Mouse (Mus musculus) midbrain, postnatal 0 days (tissue): ENCODE results near the gene Skor1. TPM values are rescaled to one million over a fixed set of nuclear protein-coding genes. Genes with fewer than 3 reads are reported as not detected.

Experiments
- ATAC-seq: fragments of 200-750 bp; cut with Nextera tagmentation; 2 replicates; pipeline ENCODE4 v1.8.0; 2017; ENCODE audit warnings: moderate number of reproducible peaks, mild to moderate bottlenecking, moderate TSS enrichment, moderate library complexity; ENCODE audit not compliant: low FRiP score
- DNase-seq: peaks from one replicate; pipeline ENCODE4 v3.0.0-alpha.2; 2015; ENCODE audit warnings: low spot score
- H3K27ac ChIP-seq: fragments of 300-500 bp; sonication (generic); 2 replicates; pipeline ENCODE4 v1.5.1; 2014; ENCODE audit warnings: low read depth, mild to moderate bottlenecking, low read length, mixed read lengths
- H3K27me3 ChIP-seq: fragments of 300-500 bp; sonication (generic); 2 replicates; pipeline ENCODE4 v1.6.1; 2014; ENCODE audit warnings: low read length, control low read depth, mixed read lengths; ENCODE audit not compliant: insufficient read depth
- H3K36me3 ChIP-seq: fragments of 300-500 bp; sonication (generic); 2 replicates; pipeline ENCODE4 v1.6.1; 2014; ENCODE audit warnings: low read length, control low read depth, mixed read lengths; ENCODE audit not compliant: insufficient read depth
- H3K4me1 ChIP-seq: fragments of 300-500 bp; sonication (generic); 2 replicates; pipeline ENCODE4 v1.6.1; 2014; ENCODE audit warnings: mild to moderate bottlenecking, control low read depth, antibody characterized with exemption, low read length, mixed read lengths; ENCODE audit not compliant: insufficient read depth
- H3K4me2 ChIP-seq: fragments of 300-500 bp; sonication (generic); 2 replicates; pipeline ENCODE4 v1.6.1; 2014; ENCODE audit warnings: low read depth, mild to moderate bottlenecking, low read length, mixed read lengths; ENCODE audit not compliant: poor library complexity, severe bottlenecking
- H3K4me3 ChIP-seq: fragments of 300-500 bp; sonication (generic); 2 replicates; pipeline ENCODE4 v1.5.1; 2014; ENCODE audit warnings: low read depth, mild to moderate bottlenecking, low read length, moderate library complexity
- H3K9ac ChIP-seq: fragments of 300-500 bp; sonication (generic); replicated peaks from 2 replicates; pipeline ENCODE4 v1.6.1; 2014; ENCODE audit warnings: mild to moderate bottlenecking, low read length, moderate library complexity, mixed read lengths; ENCODE audit not compliant: poor library complexity, severe bottlenecking
- H3K9me3 ChIP-seq: fragments of 300-500 bp; sonication (generic); 2 replicates; pipeline ENCODE4 v1.6.1; 2016; ENCODE audit warnings: low read length, control low read depth
- CTCF ChIP-seq: IDR thresholded peaks from 2 replicates; pipeline ENCODE4 v1.5.1; 2016; ENCODE audit warnings: antibody characterized with exemption, mild to moderate bottlenecking
- WGBS: fragments of 180-500 bp; shearing (Covaris S2); extraction: QIAGEN DNeasy Blood & Tissue Kit; methylation state at CpG from one replicate; pipeline ENCODE4 v1.1.7; 2014; 5-methylcytosine and 5-hydroxymethylcytosine counted together
- polyA plus RNA-seq: library from polyadenylated mRNA; unstranded; fragments of >200 nt; fragmentation: Nextera tagmentation; extraction: Ambion mirVana; gene quantifications from 2 replicates; pipeline ENCODE4 v1.2.1, GENCODE M21; 2015
- total RNA-seq: library from RNA; depleted of rRNA; stranded (reverse); fragments of >200 nt; gene quantifications from 2 replicates; pipeline ENCODE4 v1.2.3, GENCODE M21; 2014

The Skor1 gene
- total and polyA plus RNA-seq, 2 experiments from 2014 or later: 0.26 to 5.5 TPM

DNA sequence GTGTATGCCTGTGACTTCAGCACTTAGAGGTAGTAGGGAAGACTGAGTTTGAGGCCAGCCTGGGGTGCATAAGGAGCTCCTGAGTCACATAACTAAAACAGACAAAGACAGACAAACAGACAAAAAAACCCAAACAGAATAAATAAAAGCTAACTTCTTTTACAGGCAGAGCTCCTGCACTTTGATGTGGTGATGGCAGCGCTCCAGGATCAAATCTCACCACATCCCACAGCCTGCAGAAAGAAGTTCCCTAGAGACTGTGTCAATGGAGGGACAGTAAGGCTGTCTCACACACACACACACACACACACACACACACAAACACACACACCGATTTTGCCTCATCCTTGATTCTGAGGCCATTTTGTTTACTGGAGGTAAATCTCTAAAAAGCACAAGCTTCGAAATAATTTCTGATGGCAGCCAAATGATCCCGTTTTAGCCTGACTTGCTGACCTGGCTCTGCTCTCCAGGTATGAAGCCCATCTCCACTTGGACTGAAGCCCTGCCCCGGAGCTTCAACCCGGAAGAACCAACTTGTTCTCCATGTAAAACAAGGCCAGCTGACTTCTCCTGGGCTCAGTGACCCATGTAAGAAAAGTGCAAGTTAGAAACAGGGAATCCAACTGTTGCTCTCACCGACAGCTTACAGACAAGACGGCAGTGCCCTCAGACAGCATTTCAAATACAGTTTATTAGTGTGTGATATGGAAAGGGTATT lies 25.4 kb upstream of the Skor1 start:
- H3K9ac ChIP-seq: no peak overlapping the region
- no peaks in the 10 kb centered on the region for H3K36me3 ChIP-seq
- no peak overlapping the region for H3K4me3 ChIP-seq
- no peaks in the 10 kb centered on the region for H3K4me1 ChIP-seq
- H3K27me3 ChIP-seq: no peaks in the 10 kb centered on the region
- no peak for TF ChIP-seq CTCF
- ATAC-seq (no peak), DNase-seq (no peak)
- 85% methylated on average over 8 of the region's 8 CpGs for WGBS
- H3K9me3 ChIP-seq: no peaks in the 10 kb centered on the region
- H3K4me2 ChIP-seq: no peak overlapping the region
- no peak overlapping the region for H3K27ac ChIP-seq

DNA sequence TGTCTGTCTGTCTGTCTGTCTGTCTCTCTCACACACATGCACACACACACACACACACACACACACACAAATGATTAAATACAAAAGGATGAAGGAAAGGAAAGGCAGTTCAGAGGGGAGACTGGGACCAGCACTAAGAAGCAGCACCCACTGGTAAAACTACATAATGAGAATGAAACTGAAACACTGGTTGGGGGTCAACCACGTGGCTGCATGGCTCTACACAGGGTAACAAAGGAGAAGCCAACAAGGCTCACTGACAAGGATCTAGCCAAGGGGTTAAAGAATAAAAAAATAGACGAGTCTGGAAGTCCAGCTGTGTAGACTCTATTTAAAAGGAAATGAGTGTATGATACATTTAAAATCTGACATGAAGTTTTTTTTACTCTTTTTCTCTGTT lies 23.2 kb upstream of the Skor1 start:
- Histone ChIP-seq H3K4me2 (no peak overlapping the region), H3K9ac (no peak overlapping the region), H3K4me3 (no peak overlapping the region), H3K9me3 (no peaks in the 10 kb centered on the region), H3K36me3 (no peaks in the 10 kb centered on the region), H3K4me1 (no peaks in the 10 kb centered on the region), H3K27ac (no peak overlapping the region), H3K27me3 (no peaks in the 10 kb centered on the region)
- 29% methylated on average over 2 of the region's 2 CpGs for WGBS
- no peak for DNase-seq
- no peak for TF ChIP-seq CTCF
- no peak for ATAC-seq

DNA sequence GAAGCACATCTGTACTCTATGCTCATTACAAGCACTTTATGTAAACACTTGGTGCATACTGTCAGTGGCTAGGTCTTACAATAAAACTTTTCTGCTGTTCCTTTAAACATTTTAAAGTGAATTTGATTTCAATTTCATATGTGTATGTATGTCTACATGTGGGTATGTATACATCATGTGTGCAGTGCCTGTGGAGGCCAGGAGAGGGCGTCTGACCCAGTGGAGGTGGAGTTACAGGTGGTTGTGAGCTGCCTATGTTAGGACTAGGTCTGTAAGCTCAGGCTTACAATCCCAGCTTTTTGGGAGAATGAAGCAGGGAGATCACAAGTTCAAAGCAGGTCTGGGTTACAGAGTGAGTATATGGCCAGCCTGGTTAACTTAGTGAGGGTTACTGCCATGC lies 20.4 kb upstream of the Skor1 start:
- Histone ChIP-seq H3K27me3 (no peaks in the 10 kb centered on the region), H3K9me3 (no peaks in the 10 kb centered on the region), H3K4me3 (no peak overlapping the region), H3K27ac (no peak overlapping the region), H3K36me3 (no peaks in the 10 kb centered on the region), H3K4me2 (no peak overlapping the region), H3K4me1 (no peaks in the 10 kb centered on the region), H3K9ac (no peak overlapping the region)
- DNase-seq: no peak
- ATAC-seq: no peak
- TF ChIP-seq CTCF: peak; percentile 25
- 86% methylated on average over 1 of the region's 1 CpGs for WGBS

DNA sequence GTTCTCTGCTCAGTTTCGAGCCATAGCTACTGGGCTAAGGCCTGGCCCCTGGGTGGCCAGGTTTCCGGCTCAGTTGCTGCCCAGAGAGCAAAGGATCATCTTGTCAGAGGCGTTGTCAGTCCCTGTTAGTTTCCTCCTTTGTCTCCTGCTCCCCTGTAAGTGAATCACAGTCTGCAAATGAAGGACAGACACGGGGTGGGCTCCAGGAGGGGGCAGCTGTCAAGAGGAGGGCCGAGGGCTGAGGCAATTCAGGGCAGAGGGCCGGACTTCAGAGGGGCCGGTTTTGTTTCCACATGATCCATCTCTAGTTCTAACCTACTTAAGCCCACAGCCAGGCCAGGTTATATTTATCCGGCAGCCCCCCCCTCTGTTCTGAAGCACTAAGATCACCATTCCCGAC lies 16.3 kb upstream of the Skor1 start:
- H3K27ac ChIP-seq: no peak overlapping the region
- H3K36me3 ChIP-seq: no peaks in the 10 kb centered on the region
- no peak overlapping the region for H3K4me2 ChIP-seq
- H3K4me3 ChIP-seq: no peak overlapping the region
- no peaks in the 10 kb centered on the region for H3K9me3 ChIP-seq
- no peaks in the 10 kb centered on the region for H3K27me3 ChIP-seq
- DNase-seq (no peak), ATAC-seq (no peak)
- no peak for TF ChIP-seq CTCF
- H3K9ac ChIP-seq: no peak overlapping the region
- WGBS: 30% methylated on average over 9 of the region's 9 CpGs
- H3K4me1 ChIP-seq: no peaks in the 10 kb centered on the region

DNA sequence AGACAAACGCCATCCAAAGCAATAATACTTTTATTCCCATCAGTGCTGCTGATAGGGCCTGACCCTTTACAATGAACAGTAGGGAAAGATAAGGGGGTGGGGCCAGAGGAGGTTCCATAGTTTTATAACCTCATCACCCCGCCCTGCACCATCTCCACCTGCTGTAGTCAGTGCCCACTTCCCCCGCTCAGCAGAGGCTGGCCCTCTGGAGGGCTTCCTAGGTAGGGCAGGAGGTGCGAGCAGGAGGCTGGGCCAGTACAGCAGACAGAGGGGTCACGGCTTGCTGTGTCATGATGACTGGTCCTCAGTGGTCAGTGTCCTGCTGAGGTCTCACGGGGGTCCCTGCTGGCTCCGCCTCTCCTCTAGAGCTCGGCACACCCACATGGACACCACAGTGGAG lies 15.0 kb upstream of the Skor1 start:
- H3K27me3 ChIP-seq: no peaks in the 10 kb centered on the region
- H3K36me3 ChIP-seq: no peaks in the 10 kb centered on the region

DNA sequence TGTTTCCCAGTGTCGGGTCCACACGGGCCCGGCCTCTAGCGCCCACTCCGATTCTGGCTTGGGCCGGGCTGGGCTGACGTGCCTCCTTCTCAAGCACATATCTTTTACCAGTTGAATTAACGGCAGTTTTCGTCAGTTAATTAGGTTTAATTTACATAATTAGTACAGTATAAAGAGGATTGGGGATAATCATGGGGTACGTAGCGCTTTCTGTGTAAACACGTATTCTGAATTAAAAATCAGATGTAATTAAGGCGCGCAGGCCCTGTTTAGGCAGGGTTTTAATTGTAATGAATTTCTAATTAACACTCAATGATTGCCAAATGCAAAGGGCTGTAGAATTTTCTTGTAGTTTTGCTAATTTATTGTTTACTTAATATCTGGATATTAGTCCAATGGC lies 3.2 kb upstream of the Skor1 start:
- Histone ChIP-seq H3K4me3 (no peak overlapping the region), H3K27me3 (peaks cover 55% of the 10 kb centered on the region), H3K9me3 (no peaks in the 10 kb centered on the region), H3K9ac (no peak overlapping the region), H3K4me1 (0 out of 2 replicates have a peak, but pooled peaks cover 4% of the 10 kb centered on the region), H3K27ac (no peak overlapping the region), H3K36me3 (no peaks in the 10 kb centered on the region), H3K4me2 (no peak overlapping the region)
- DNase-seq: no peak
- TF ChIP-seq CTCF: no peak
- ATAC-seq: no peak
- 22% methylated on average over 14 of the region's 14 CpGs for WGBS

More for the DNA sequence above, 15.0 kb upstream of the Skor1 start:
- WGBS: 83% methylated on average over 8 of the region's 8 CpGs
- DNase-seq (no peak), ATAC-seq (no peak)
- Histone ChIP-seq H3K4me2 (no peak overlapping the region), H3K4me1 (no peaks in the 10 kb centered on the region), H3K27ac (no peak overlapping the region), H3K9me3 (no peaks in the 10 kb centered on the region), H3K4me3 (no peak overlapping the region), H3K9ac (no peak overlapping the region)
- no peak for TF ChIP-seq CTCF
